Mouse (Mus musculus) heart, adult 2 months (tissue): ENCODE results near the gene Med21. TPM values are rescaled to one million over a fixed set of nuclear protein-coding genes. Genes with fewer than 3 reads are reported as not detected.

Experiments used
- DNase-seq, 2 experiments: peaks; one replicate each; pipeline ENCODE4 v3.0.0; 2021
- H3K27ac ChIP-seq: fragments of 200-600 bp; 2 replicates; pipeline ENCODE4 v1.8.1; 2022
- H3K27me3 ChIP-seq: fragments of 200-500 bp; 2 replicates; pipeline ENCODE4 v1.6.1; 2012; ENCODE audit warnings: mild to moderate bottlenecking, low read length, inconsistent platforms, mixed read lengths; ENCODE audit not compliant: control insufficient read depth, insufficient read depth
- H3K36me3 ChIP-seq: fragments of 200-500 bp; 2 replicates; pipeline ENCODE4 v1.6.1; 2012; ENCODE audit warnings: low read length, inconsistent platforms; ENCODE audit not compliant: control insufficient read depth, insufficient read depth
- H3K4me1 ChIP-seq: fragments of 200-500 bp; 2 replicates; pipeline ENCODE4 v1.6.1; 2011; ENCODE audit warnings: low read length; ENCODE audit not compliant: control insufficient read depth, insufficient read depth
- H3K4me3 ChIP-seq: fragments of 200-600 bp; 2 replicates; pipeline ENCODE4 v1.8.1; 2022
- H3K79me2 ChIP-seq: fragments of 200-500 bp; replicated peaks from 2 replicates; pipeline ENCODE4 v1.6.1; 2012; ENCODE audit warnings: mild to moderate bottlenecking, inconsistent platforms, low read length, moderate library complexity, mixed read lengths; ENCODE audit not compliant: control insufficient read depth, insufficient read depth
- H3K9ac ChIP-seq: fragments of 200-500 bp; 2 replicates; pipeline ENCODE4 v1.6.1; 2012; ENCODE audit warnings: low read depth, mild to moderate bottlenecking, control low read depth, inconsistent platforms, low read length, mixed read lengths
- CTCF ChIP-seq: fragments of 200-600 bp; IDR thresholded peaks from 2 replicates; pipeline ENCODE4 v1.8.1; 2022; ENCODE audit warnings: antibody characterized with exemption, mild to moderate bottlenecking, moderate library complexity
- EP300 ChIP-seq: fragments of 200-500 bp; IDR thresholded peaks from 2 replicates; pipeline ENCODE4 v1.6.1; 2011; ENCODE audit warnings: low read depth, low read length, control low read depth; ENCODE audit not compliant: insufficient read depth
- POLR2A ChIP-seq: fragments of 200-500 bp; IDR thresholded peaks from 2 replicates; pipeline ENCODE4 v1.6.1; 2011; ENCODE audit warnings: mild to moderate bottlenecking, low read depth, low read length, control low read depth; ENCODE audit not compliant: insufficient read depth
- WGBS: fragments of 180-500 bp; shearing (Covaris S2); methylation state at CpG from one replicate; pipeline ENCODE4 v1.1.7; 2018; 5-methylcytosine and 5-hydroxymethylcytosine counted together
- intact Hi-C: fragments of 180-260 bp; cut with DNase I; formaldehyde crosslinking; loops from one replicate; pipeline ENCODE4 v1.15.1; 2025
- polyA plus RNA-seq: library from polyadenylated mRNA; depleted of rRNA; stranded (reverse); fragments of >200 nt; gene quantifications from 2 replicates; pipeline ENCODE4 v1.2.3, GENCODE M21; 2012
- total RNA-seq, 2 experiments: library from RNA; stranded (reverse); gene quantifications; 2 replicates each; pipeline ENCODE4 v1.2.3; 2021

Med21 gene
- total and polyA plus RNA-seq, 3 experiments, result 39.4 to 50.5 (median 43.0) TPM

DNA sequence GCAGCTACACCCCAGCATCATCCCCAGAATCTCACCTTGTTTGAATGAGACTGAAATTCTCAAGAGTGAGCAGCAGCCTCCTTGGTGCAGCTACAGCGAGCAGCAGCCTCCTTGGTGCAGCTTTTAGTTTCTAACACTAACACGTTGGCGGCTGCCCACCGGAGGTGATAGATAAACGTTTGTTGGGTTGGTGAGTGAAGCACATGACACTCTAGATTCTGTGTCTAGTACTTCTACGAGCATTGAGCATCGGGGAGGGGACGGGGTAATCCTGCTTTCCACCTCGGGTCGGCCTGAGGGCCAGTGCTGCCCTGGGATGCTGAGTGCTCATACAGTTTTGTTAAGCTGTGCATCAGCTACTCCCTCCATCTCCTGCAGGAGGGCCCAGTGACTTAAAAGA, 34.6 kb downstream of the Med21 start:
- intact Hi-C loops, result no loop called here
- peaks cover 3% of the 10 kb centered on the region for H3K4me1 ChIP-seq
- no peaks in the 10 kb centered on the region for H3K27me3 ChIP-seq
- H3K36me3 ChIP-seq, result no peaks in the 10 kb centered on the region; the same call in 1 of the 2 replicates
- no peak overlapping the region for H3K27ac ChIP-seq
- no peaks in the 10 kb centered on the region for H3K79me2 ChIP-seq
- 48% methylated on average over 10 of the region's 10 CpGs for WGBS
- no peak overlapping the region for H3K4me3 ChIP-seq
- no peak overlapping the region for H3K9ac ChIP-seq
- DNase-seq, result no peak
- no peak for TF ChIP-seq CTCF
- TF ChIP-seq POLR2A, result no peak
- no peak for TF ChIP-seq EP300

- H3K36me3 ChIP-seq, result no peaks in the 10 kb centered on the region
- H3K9ac ChIP-seq, result no peak overlapping the region
- H3K27ac ChIP-seq, result no peak overlapping the region
- intact Hi-C loops, result no loop called here
- no peak overlapping the region for H3K4me3 ChIP-seq
- no peaks in the 10 kb centered on the region for H3K79me2 ChIP-seq
- no peaks in the 10 kb centered on the region for H3K27me3 ChIP-seq
- TF ChIP-seq POLR2A, result no peak
- TF ChIP-seq CTCF, result no peak
- no peak for TF ChIP-seq EP300
- 52% methylated on average over 10 of the region's 10 CpGs for WGBS
- peaks cover 2% of the 10 kb centered on the region for H3K4me1 ChIP-seq
- DNase-seq, result no peak
These were observed 36.1 kb downstream of the Med21 start for GRCm38 (mm10) chr6:146678136-146679070.

- Histone ChIP-seq H3K79me2 (no peaks in the 10 kb centered on the region), H3K27ac (peak overlapping the region; percentile 62), H3K27me3 (no peaks in the 10 kb centered on the region), H3K4me1 (peaks cover 8% of the 10 kb centered on the region), H3K36me3 (no peaks in the 10 kb centered on the region), H3K9ac (no peak overlapping the region), H3K4me3 (no peak overlapping the region)
- peak in 1 of 2 experiments; percentile 22 for DNase-seq
- 80% methylated on average over 4 of the region's 4 CpGs for WGBS
- intact Hi-C loops, result no loop called here
- TF ChIP-seq CTCF (no peak), POLR2A (no peak), EP300 (no peak)
These were observed 41.5 kb downstream of the Med21 start for GRCm38 (mm10) chr6:146683881-146684280.

DNA sequence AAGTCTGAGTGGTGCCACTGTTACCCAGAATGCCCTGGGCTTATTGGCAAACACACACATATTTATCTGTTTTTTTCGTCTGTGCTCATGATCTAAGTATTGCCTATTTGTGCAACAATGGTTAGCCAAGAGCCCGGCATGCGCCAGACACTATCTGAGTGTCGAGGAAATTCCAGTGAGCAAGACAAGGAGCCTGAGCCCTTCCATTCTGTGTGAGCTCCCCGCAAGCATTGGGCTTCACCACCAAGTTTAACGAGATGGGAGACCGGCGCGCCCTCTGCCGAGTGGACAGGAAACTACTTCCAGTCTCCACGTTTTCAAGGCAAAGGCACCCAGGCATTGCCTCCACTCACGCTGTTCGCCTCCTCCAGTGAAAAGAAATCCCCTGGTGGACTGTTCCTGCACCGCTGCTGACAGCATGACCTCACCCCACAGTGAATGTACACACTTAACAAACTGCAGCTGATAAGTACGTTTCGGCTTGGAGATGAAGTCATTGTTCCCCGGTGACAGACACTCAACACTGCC, 43.5 kb downstream of the Med21 start:
- H3K27ac ChIP-seq, result peak overlapping the region; percentile 69
- H3K9ac ChIP-seq, result peak overlapping the region; percentile 40
- DNase-seq, result peak; percentile 84 to 86
- 6% methylated on average over 17 of the region's 17 CpGs for WGBS
- H3K4me3 ChIP-seq, result peak overlapping the region; percentile 40
- TF ChIP-seq POLR2A (no peak), EP300 (0 out of 2 replicates have a peak, but pooled peaks have one; percentile 54), CTCF (peak; percentile 93)
- H3K79me2 ChIP-seq, result no peaks in the 10 kb centered on the region
- H3K4me1 ChIP-seq, result peaks cover 8% of the 10 kb centered on the region
- H3K27me3 ChIP-seq, result no peaks in the 10 kb centered on the region
- no peaks in the 10 kb centered on the region for H3K36me3 ChIP-seq
- intact Hi-C loops, result loop anchor here (2.0 to 5.0 kb wide), 2 partner anchors 25 to 36 kb away; partner anchors contain the start of gene Stk38l

GRCm38 (mm10) chr6:146686463-146687196, 44.3 kb downstream of the Med21 start:
- peak in 1 of 2 experiments; percentile 17 for DNase-seq
- peak overlapping the region; percentile 69 for H3K27ac ChIP-seq
- no peaks in the 10 kb centered on the region for H3K27me3 ChIP-seq
- no peak for TF ChIP-seq POLR2A
- no peak for TF ChIP-seq CTCF
- no peak for TF ChIP-seq EP300
- 57% methylated on average over 5 of the region's 5 CpGs for WGBS
- no peak overlapping the region for H3K9ac ChIP-seq
- no peaks in the 10 kb centered on the region for H3K79me2 ChIP-seq
- peak overlapping the region; percentile 40 for H3K4me3 ChIP-seq
- H3K36me3 ChIP-seq, result no peaks in the 10 kb centered on the region
- H3K4me1 ChIP-seq, result peaks cover 8% of the 10 kb centered on the region
- intact Hi-C loops, result loop anchor here (2.0 to 5.0 kb wide), 2 partner anchors 26 to 36 kb away; partner anchors contain the start of gene Stk38l
